Comparison of ENCODE assay signal across 27 mouse cellular contexts in the genomic region with DNA sequence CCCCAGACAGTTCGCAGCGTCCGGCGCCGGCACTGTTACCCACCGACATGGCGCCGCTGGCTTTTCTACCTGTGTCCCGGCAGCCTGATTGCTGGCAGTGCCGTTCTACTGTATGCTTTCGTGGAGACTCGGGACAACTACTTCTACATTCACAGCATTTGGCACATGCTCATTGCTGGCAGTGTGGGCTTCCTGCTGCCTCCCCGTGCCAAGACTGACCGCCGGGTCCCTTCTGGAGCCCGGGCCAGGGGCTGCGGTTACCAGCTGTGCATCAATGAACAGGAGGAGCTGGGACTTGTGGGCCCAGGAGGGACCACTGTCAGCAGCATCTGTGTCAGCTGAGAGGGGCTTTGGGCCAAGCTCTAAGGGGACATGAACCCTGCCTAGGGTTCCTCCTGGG. TPM values are rescaled to one million over a fixed set of nuclear protein-coding genes. Genes with fewer than 3 reads are reported as not detected.
DNase-seq lines count a peak whose midpoint lies in the region; ATAC-seq lines count a peak whose summit lies in the region.
"Had no signal": no experiment of that assay in that cellular context is flagged by ENCODE, and none has a peak within 500 bp of the region (broad histone marks: within the 10 kb centered on the region; RNA-seq: fewer than 3 reads in every experiment).

No protein-coding gene starts in this region.

- no peak for ATAC-seq in cerebellum, adult (ENCODE audit: insufficient number of reproducible peaks, low FRiP score, low TSS enrichment)
- no peak for ATAC-seq in embryonic facial prominence, embryonic 13.5 days (ENCODE audit: insufficient number of reproducible peaks, insufficient read depth, low FRiP score, low TSS enrichment, low read depth)
- ATAC-seq: activated CD4-positive, CD25-positive, alpha-beta regulatory T cell, adult 4 months; CD4-positive, CD25-positive, alpha-beta regulatory T cell, adult 4 months; forebrain, embryonic 13.5 days; forebrain, embryonic 15.5 days; forebrain, postnatal 0 days; Patski had no signal

- H3K9ac ChIP-seq in embryonic facial prominence, embryonic 13.5 days, result 0 out of 2 replicates have a peak overlapping the region, but pooled peaks have one; percentile 11
- H3K9ac ChIP-seq: forebrain, embryonic 13.5 days; forebrain, embryonic 15.5 days; forebrain, postnatal 0 days had no signal

- no peaks in the 10 kb centered on the region for H3K27me3 ChIP-seq in embryonic facial prominence, embryonic 13.5 days
- no peaks in the 10 kb centered on the region for H3K27me3 ChIP-seq in embryonic facial prominence, embryonic 10.5 days (replicated peaks; ENCODE audit: low read depth, poor library complexity, severe bottlenecking)
- H3K27me3 ChIP-seq: forebrain, embryonic 13.5 days; forebrain, embryonic 15.5 days; Patski had no signal

- no peaks in the 10 kb centered on the region for H3K9me3 ChIP-seq in embryonic facial prominence, embryonic 13.5 days
- H3K9me3 ChIP-seq in embryonic facial prominence, embryonic 10.5 days, result no peaks in the 10 kb centered on the region
- H3K9me3 ChIP-seq: forebrain, embryonic 13.5 days; forebrain, embryonic 15.5 days; G1E had no signal

- WGBS in embryonic facial prominence, embryonic 13.5 days, result 96% methylated on average over 17 of the region's 17 CpGs
- 93% methylated on average over 17 of the region's 17 CpGs for WGBS in embryonic facial prominence, embryonic 10.5 days

- no peaks in the 10 kb centered on the region for H3K4me1 ChIP-seq in embryonic facial prominence, embryonic 13.5 days
- H3K4me1 ChIP-seq in embryonic facial prominence, embryonic 10.5 days, result 0 out of 2 replicates have a peak, but pooled peaks cover 2% of the 10 kb centered on the region
- H3K4me1 ChIP-seq: forebrain, embryonic 13.5 days; forebrain, embryonic 15.5 days had no signal

- intact Hi-C loops in left cerebral cortex, postnatal 4 days (cut with DNase I), result no loop called here

- peaks cover 55% of the 10 kb centered on the region for H3K36me3 ChIP-seq in embryonic facial prominence, embryonic 13.5 days
- peaks cover 25% of the 10 kb centered on the region for H3K36me3 ChIP-seq in embryonic facial prominence, embryonic 10.5 days (replicated peaks)
- H3K36me3 ChIP-seq: G1E had no signal

- no peak overlapping the region for H3K27ac ChIP-seq in embryonic facial prominence, embryonic 13.5 days
- no peak overlapping the region for H3K27ac ChIP-seq in embryonic facial prominence, embryonic 10.5 days (replicated peaks)
- H3K27ac ChIP-seq: forebrain, embryonic 13.5 days; forebrain, embryonic 15.5 days had no signal

- no peak overlapping the region for H3K4me3 ChIP-seq in embryonic facial prominence, embryonic 13.5 days
- H3K4me3 ChIP-seq in embryonic facial prominence, embryonic 10.5 days, result no peak overlapping the region
- H3K4me3 ChIP-seq: forebrain, embryonic 13.5 days; forebrain, embryonic 15.5 days had no signal

- DNase-seq in cerebellum, postnatal 10 days, result peak; percentile 66 to 68
- DNase-seq in embryonic facial prominence, embryonic 10.5 days (ENCODE audit: low spot score), result no peak
- DNase-seq in left cerebral cortex, postnatal 4 days, result peak; percentile 50
- DNase-seq in left cerebral cortex, adult 8-10 months (ENCODE audit: low spot score in 2 of 2), result no peak
- DNase-seq: adrenal gland, adult 8-10 months; adrenal gland, postnatal 14 days; adrenal gland, postnatal 36 days; B cell, adult 2 months; cerebellum, adult 11 months; cerebellum, adult 18-20 months; cerebellum, adult 8-10 months; cerebellum, postnatal 25 days; forebrain, postnatal 0 days had no signal

- no peak overlapping the region for H3K4me2 ChIP-seq in embryonic facial prominence, embryonic 13.5 days
- H3K4me2 ChIP-seq: forebrain, embryonic 13.5 days; forebrain, embryonic 15.5 days had no signal

RNA-seq across cellular contexts. Expression of gene Olfr70, which starts 10.6 kb away (rescaled TPM):
- not detected in 2 replicates for polyA plus RNA-seq in embryonic facial prominence, embryonic 13.5 days (2015; fragmentation: Nextera tagmentation; extraction: Ambion mirVana)
- polyA plus RNA-seq in embryonic facial prominence, embryonic 10.5 days (2016; fragmentation: Nextera tagmentation; extraction: Ambion mirVana), result 0.07 TPM in 1 of 2 replicates, not detected in the other
- not detected for total RNA-seq in left cerebral cortex, postnatal 4 days (2021)
- total RNA-seq in left cerebral cortex, adult 8-10 months (2022), result not detected
- total RNA-seq: adrenal gland, adult 18-20 months; adrenal gland, adult 8-10 months; adrenal gland, postnatal 14 days; adrenal gland, postnatal 36 days; CH12.LX; forebrain, postnatal 0 days; G1E had no signal
- polyA plus RNA-seq: activated CD4-positive, CD25-positive, alpha-beta regulatory T cell, adult 4 months; CD4-positive, CD25-positive, alpha-beta regulatory T cell, adult 4 months; cortical plate, adult 2 months; embryonic facial prominence, embryonic 11.5 days; embryonic facial prominence, embryonic 14.5 days; forebrain, embryonic 11.5 days; forebrain, embryonic 13.5 days; forebrain, embryonic 15.5 days; forebrain, postnatal 0 days; G1E; Patski had no signal

RNA-seq across cellular contexts. Expression of gene Olfr71, which starts 20.0 kb away (rescaled TPM):
- polyA plus RNA-seq in embryonic facial prominence, embryonic 13.5 days (2015; fragmentation: Nextera tagmentation; extraction: Ambion mirVana), result not detected in 2 replicates
- polyA plus RNA-seq in embryonic facial prominence, embryonic 10.5 days (2016; fragmentation: Nextera tagmentation; extraction: Ambion mirVana), result not detected in 2 replicates
- total RNA-seq in left cerebral cortex, postnatal 4 days (2021), result not detected
- not detected for total RNA-seq in left cerebral cortex, adult 8-10 months (2022)
- total RNA-seq: adrenal gland, adult 18-20 months; adrenal gland, adult 8-10 months; adrenal gland, postnatal 14 days; adrenal gland, postnatal 36 days; CH12.LX; forebrain, postnatal 0 days had no signal
- polyA plus RNA-seq: CD4-positive, CD25-positive, alpha-beta regulatory T cell, adult 4 months; cortical plate, adult 2 months; embryonic facial prominence, embryonic 11.5 days; forebrain, embryonic 11.5 days; forebrain, embryonic 13.5 days; forebrain, embryonic 15.5 days; forebrain, postnatal 0 days; G1E; Patski had no signal

RNA-seq across cellular contexts. Expression of gene Fam221b, which starts 21.1 kb away (rescaled TPM):
- 3.4 and 4.2 TPM in 2 replicates for polyA plus RNA-seq in embryonic facial prominence, embryonic 13.5 days (2015; fragmentation: Nextera tagmentation; extraction: Ambion mirVana)
- 1.4 and 1.7 TPM in 2 replicates for polyA plus RNA-seq in embryonic facial prominence, embryonic 10.5 days (2016; fragmentation: Nextera tagmentation; extraction: Ambion mirVana)
- under 1 TPM; 0.88 to 0.93 TPM for total RNA-seq in left cerebral cortex, postnatal 4 days (2021)
- 1 to 10 TPM; 1.2 to 2.0 (median 1.6) TPM for total RNA-seq in left cerebral cortex, adult 8-10 months (2022)
- total RNA-seq: adrenal gland, postnatal 14 days; forebrain, postnatal 0 days had no signal

RNA-seq across cellular contexts. Expression of gene Tmem8b, which starts 21.2 kb away (rescaled TPM):
- polyA plus RNA-seq in embryonic facial prominence, embryonic 13.5 days (2015; fragmentation: Nextera tagmentation; extraction: Ambion mirVana), result 7.2 and 8.4 TPM in 2 replicates
- polyA plus RNA-seq in embryonic facial prominence, embryonic 10.5 days (2016; fragmentation: Nextera tagmentation; extraction: Ambion mirVana), result 4.0 and 5.1 TPM in 2 replicates
- total RNA-seq in left cerebral cortex, postnatal 4 days (2021), result 10 to 100 TPM; 50.1 to 52.5 TPM
- total RNA-seq in left cerebral cortex, adult 8-10 months (2022), result 10 to 100 TPM; 56.5 to 59.6 (median 57.4) TPM

RNA-seq across cellular contexts. Expression of gene Hint2, which starts 33.8 kb away (rescaled TPM):
- 74.2 and 92.1 TPM in 2 replicates for polyA plus RNA-seq in embryonic facial prominence, embryonic 13.5 days (2015; fragmentation: Nextera tagmentation; extraction: Ambion mirVana)
- polyA plus RNA-seq in embryonic facial prominence, embryonic 10.5 days (2016; fragmentation: Nextera tagmentation; extraction: Ambion mirVana), result 71.7 and 72.8 TPM in 2 replicates
- total RNA-seq in left cerebral cortex, postnatal 4 days (2021), result 10 to 100 TPM; 21.1 to 23.9 TPM
- total RNA-seq in left cerebral cortex, adult 8-10 months (2022), result 10 to 100 TPM; 29.6 to 46.8 (median 41.6) TPM

Comparison
In these comparisons a context has a peak if more than half of its experiments do, and no peak if none do; other contexts are left out.
1. DNase-seq: peak in cerebellum, postnatal 10 days (2 of 2) and left cerebral cortex, postnatal 4 days (single experiment); none in embryonic facial prominence, embryonic 10.5 days (single experiment) and left cerebral cortex, adult 8-10 months (0 of 2).